Mouse (Mus musculus) E14TG2a.4 (cell line): ENCODE results near the gene Pidd1.

ENCODE experiments used
- CTCF ChIP-seq: conservative IDR thresholded peaks from 2 replicates; pipeline ENCODE4 v1.5.1; 2014; ENCODE audit warnings: low read length
- POU5F1 ChIP-seq: IDR thresholded peaks from 2 replicates; pipeline ENCODE4 v1.6.1; 2014; ENCODE audit warnings: low read length, borderline replicate concordance

DNA sequence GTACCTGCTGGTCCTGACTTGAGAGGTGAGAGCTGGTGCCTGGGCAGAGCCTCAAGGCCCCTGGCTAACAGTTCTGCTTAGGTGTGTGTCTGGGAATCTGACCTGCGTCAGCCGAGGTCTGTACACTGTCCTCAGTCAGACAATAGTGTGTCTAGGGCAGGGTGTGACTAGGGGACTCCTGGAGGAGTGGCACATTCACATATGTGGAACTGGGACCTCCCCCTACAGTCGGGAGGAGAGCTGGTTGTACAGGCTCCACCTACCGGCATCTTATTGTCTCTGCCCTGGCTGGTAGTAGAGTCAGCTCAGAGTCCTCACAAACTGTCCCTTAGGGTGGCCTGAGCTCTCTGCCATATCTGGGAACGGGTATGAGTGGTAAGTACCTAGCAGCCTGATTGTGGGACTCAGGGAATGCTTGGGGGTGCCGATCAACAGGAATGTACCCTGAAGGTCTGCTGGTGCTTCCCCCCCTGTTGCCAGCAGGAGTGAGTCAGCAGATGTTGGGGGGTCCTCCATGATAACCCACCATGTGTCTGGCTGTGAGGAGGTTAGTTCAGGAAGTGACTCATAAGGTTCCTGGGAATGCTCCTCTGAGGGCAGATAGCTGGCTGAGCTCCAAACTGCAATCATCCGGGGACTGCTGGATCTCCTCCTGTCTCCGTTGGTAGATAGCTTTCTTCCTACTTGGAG, 24.8 kb upstream of the Pidd1 start:
- TF ChIP-seq CTCF (peak; percentile 22; the same call in 1 of the 2 replicates), POU5F1 (no peak)
